Mouse (Mus musculus): Measurements from ENCODE around the gene Svs5.
"Not testable (repeated sequence)": the region's sequence is repeated elsewhere in the genome, so short reads cannot be mapped to it uniquely, and the experiment has no call there.

Svs5 gene

GRCm38 (mm10) chr2:164332440-164332839, at the start of gene Svs5:
Svs5 (plus strand) TSS chr2:164332740.
- not testable (repeated sequence) for DNase-seq (ENCODE audit: low spot score in 2 of 2)

GRCm38 (mm10) chr2:164288968-164289367, 43.6 kb upstream of the Svs5 start, which contains the start of gene Svs3a:
Svs3a (plus strand) TSS chr2:164289268.
- DNase-seq (ENCODE audit: low spot score in 2 of 2), result not testable (repeated sequence)

- DNase-seq (ENCODE audit: low spot score in 2 of 2), result no peak
Measured at GRCm38 (mm10) chr2:164312599-164312998, 19.9 kb upstream of the Svs5 start.

GRCm38 (mm10) chr2:164315460-164315859, 17.1 kb upstream of the Svs5 start:
- DNase-seq (ENCODE audit: low spot score in 2 of 2), result not testable (repeated sequence)

GRCm38 (mm10) chr2:164316451-164316850, 16.1 kb upstream of the Svs5 start, which contains the start of gene Svs6:
Svs6 (plus strand) TSS chr2:164316751.
- DNase-seq (ENCODE audit: low spot score in 2 of 2), result not testable (repeated sequence)

- DNase-seq (ENCODE audit: low spot score in 2 of 2), result no peak
Measured at GRCm38 (mm10) chr2:164320983-164321382, 11.6 kb upstream of the Svs5 start.

- not testable (repeated sequence) for DNase-seq (ENCODE audit: low spot score in 2 of 2)
Measured at GRCm38 (mm10) chr2:164343732-164344131, 11.2 kb downstream of the Svs5 start.

- DNase-seq (ENCODE audit: low spot score in 2 of 2), result not testable (repeated sequence)
Measured at GRCm38 (mm10) chr2:164347697-164348096, 15.2 kb downstream of the Svs5 start.

- DNase-seq (ENCODE audit: low spot score in 2 of 2), result no peak
Measured at GRCm38 (mm10) chr2:164348980-164349379, 16.4 kb downstream of the Svs5 start.

- no peak for DNase-seq (ENCODE audit: low spot score in 2 of 2)
Measured at GRCm38 (mm10) chr2:164352697-164353096, 20.2 kb downstream of the Svs5 start.

GRCm38 (mm10) chr2:164353356-164353755, 20.8 kb downstream of the Svs5 start:
- no peak for DNase-seq (ENCODE audit: low spot score in 2 of 2)

GRCm38 (mm10) chr2:164356177-164356967, 23.8 kb downstream of the Svs5 start:
- peak; percentile 27 to 40 for DNase-seq (ENCODE audit: low spot score in 2 of 2)

- no peak for DNase-seq (ENCODE audit: low spot score in 2 of 2)
Measured at GRCm38 (mm10) chr2:164358373-164358772, 25.8 kb downstream of the Svs5 start.

GRCm38 (mm10) chr2:164359031-164359430, 26.5 kb downstream of the Svs5 start:
- no peak for DNase-seq (ENCODE audit: low spot score in 2 of 2)

GRCm38 (mm10) chr2:164359668-164360067, 27.1 kb downstream of the Svs5 start:
- no peak for DNase-seq (ENCODE audit: low spot score in 2 of 2)

- no peak for DNase-seq (ENCODE audit: low spot score in 2 of 2)
Measured at GRCm38 (mm10) chr2:164360974-164361657, 28.6 kb downstream of the Svs5 start.

- DNase-seq (ENCODE audit: low spot score in 2 of 2), result no peak
Measured at GRCm38 (mm10) chr2:164366947-164367346, 34.4 kb downstream of the Svs5 start.

- DNase-seq (ENCODE audit: low spot score in 2 of 2), result no peak
Measured at GRCm38 (mm10) chr2:164368620-164369105, 36.1 kb downstream of the Svs5 start.

GRCm38 (mm10) chr2:164371371-164371770, 38.8 kb downstream of the Svs5 start:
- no peak for DNase-seq (ENCODE audit: low spot score in 2 of 2)

GRCm38 (mm10) chr2:164372408-164373053, 40.0 kb downstream of the Svs5 start:
- DNase-seq (ENCODE audit: low spot score in 2 of 2), result no peak

- DNase-seq (ENCODE audit: low spot score in 2 of 2), result no peak
Measured at GRCm38 (mm10) chr2:164373187-164373586, 40.6 kb downstream of the Svs5 start.

Measured in spleen, postnatal 36 days (tissue).